Mouse (Mus musculus) bone marrow, adult 2 months (tissue): ENCODE measurements at regions not wholly inside any gene's neighbourhood (a gene's known extent, or its start where the extent isn't known, plus 50 kb on each side); places are given as distances from the start of the nearest gene placed in this dataset.

Experiments
- CTCF ChIP-seq: fragments of 200-500 bp; IDR thresholded peaks from 2 replicates; pipeline ENCODE4 v1.5.1; 2011; ENCODE audit warnings: low read length, control low read depth; ENCODE audit not compliant: control insufficient read depth, insufficient read depth
- POLR2A ChIP-seq: fragments of 200-500 bp; IDR thresholded peaks from 2 replicates; pipeline ENCODE4 v1.6.1; 2011; ENCODE audit warnings: low read depth, mild to moderate bottlenecking, control low read depth, low read length, borderline replicate concordance; ENCODE audit not compliant: control insufficient read depth

- TF ChIP-seq CTCF (no peak), POLR2A (no peak)
These were observed 153.3 kb downstream of the Med10 start for GRCm38 (mm10) chr13:69955503-69955902.
